Mouse (Mus musculus) hindbrain, embryonic 15.5 days (tissue): ENCODE measurements around the gene Rbm24. TPM values are rescaled to one million over a fixed set of nuclear protein-coding genes. Genes with fewer than 3 reads are reported as not detected.

ENCODE experiments used
- polyA plus RNA-seq: library from polyadenylated mRNA; unstranded; fragments of >200 nt; fragmentation: Nextera tagmentation; extraction: Ambion mirVana; gene quantifications from 2 replicates; pipeline ENCODE4 v1.2.1, GENCODE M21; 2015

Gene Rbm24
- polyA plus RNA-seq, 1 experiment from 2014 or later = 3.4 TPM

Other genes with a start within 250 kb of the Rbm24 start
- 0.10 TPM in 1 of 2 replicates, not detected in the other for gene Stmnd1, start 144.7 kb upstream of the Rbm24 start, polyA plus RNA-seq
- gene Cap2, start 83.4 kb downstream of the Rbm24 start, polyA plus RNA-seq = 7.2 and 9.4 TPM in 2 replicates